Mouse (Mus musculus): ENCODE measurements around the gene Parva. TPM values are rescaled to one million over a fixed set of nuclear protein-coding genes. Genes with fewer than 3 reads are reported as not detected.
A peak's percentile ranks its signal among the peaks of the same experiment; 100 is the strongest.

Gene Parva
- total and polyA plus RNA-seq, 2 experiments from 2014 or later, result 17.6 to 19.1 TPM

DNA sequence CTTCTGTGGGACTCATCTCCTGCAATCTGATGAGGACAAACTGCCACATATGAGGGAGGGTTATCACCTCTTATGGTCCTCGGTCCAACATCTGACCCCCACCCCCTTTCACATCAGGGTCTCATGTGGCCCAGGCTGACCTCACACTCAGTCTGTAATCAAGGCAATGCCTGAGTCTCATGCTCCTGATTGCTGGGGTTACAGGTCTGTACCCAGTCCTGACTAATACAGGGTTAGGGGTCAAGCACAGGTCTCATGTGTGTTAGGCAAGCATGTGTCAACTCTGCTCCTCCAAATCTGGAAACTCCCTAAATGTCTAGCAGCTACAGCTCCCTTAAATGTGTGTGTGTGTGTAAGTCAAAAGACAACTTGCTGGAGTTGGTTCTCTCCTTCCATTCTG, 100.8 kb downstream of the Parva start:
- DNase-seq (no peak), ATAC-seq (no peak)
- no peak overlapping the region for H3K4me2 ChIP-seq (ENCODE audit: low read depth)
- H3K9ac ChIP-seq, result no peak overlapping the region
- no peak overlapping the region for H3K27ac ChIP-seq (ENCODE audit: low read depth, low read length)
- no peak for TF ChIP-seq CTCF (IDR thresholded peaks at IDR 0.05; ENCODE audit: low read depth)
- H3K36me3 ChIP-seq (ENCODE audit: insufficient read depth), result no peaks in the 10 kb centered on the region
- H3K4me1 ChIP-seq (ENCODE audit: insufficient read depth), result no peaks in the 10 kb centered on the region
- no peak overlapping the region for H3K4me3 ChIP-seq (ENCODE audit: low read depth, low read length)
- no peaks in the 10 kb centered on the region for H3K27me3 ChIP-seq (ENCODE audit: insufficient read depth, low read length)
- no peaks in the 10 kb centered on the region for H3K9me3 ChIP-seq (ENCODE audit: low read length)
- WGBS, result 100% methylated on average over 1 of the region's 1 CpGs

DNA sequence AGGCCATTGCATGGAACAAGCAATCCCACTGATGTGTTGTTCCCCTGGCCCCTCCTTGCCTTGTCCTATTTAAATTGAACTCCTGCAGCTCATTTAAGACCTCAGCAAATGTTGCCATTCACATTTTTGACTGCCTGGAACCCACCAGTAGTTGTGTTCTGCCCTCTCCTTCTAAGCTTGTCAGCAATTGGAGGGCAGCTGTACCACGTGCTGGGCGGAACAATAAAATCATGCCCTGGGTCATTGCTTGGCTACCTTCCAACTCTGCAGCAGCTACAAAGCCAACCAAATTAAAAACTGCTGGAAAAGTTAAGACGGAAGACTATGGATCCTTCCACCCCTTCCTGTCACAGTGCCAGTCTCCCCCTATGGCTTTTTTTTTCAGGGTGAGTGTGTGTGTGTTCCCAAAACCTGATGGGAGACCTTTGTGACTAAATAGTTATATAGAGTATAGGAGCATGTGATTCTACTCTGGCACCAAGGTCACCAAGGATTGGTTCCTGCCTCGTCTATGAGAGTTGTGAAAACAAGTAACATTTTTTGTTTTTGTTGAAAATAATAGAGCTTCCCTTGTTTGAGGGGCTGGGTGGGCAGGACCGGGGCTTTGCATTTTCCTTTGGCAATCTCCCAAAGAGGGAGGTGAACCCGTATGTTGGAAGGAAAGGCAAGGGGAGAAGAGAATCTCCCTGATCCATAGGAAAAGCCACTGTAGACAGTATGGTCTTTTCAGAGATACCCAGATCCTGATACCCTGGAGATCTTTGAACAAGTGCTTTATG, 101.5 kb downstream of the Parva start:
- ATAC-seq, result no peak
- no peak overlapping the region for H3K4me2 ChIP-seq (ENCODE audit: low read depth)
- no peak overlapping the region for H3K9ac ChIP-seq
- H3K9me3 ChIP-seq (ENCODE audit: low read length), result no peaks in the 10 kb centered on the region
- no peaks in the 10 kb centered on the region for H3K27me3 ChIP-seq (ENCODE audit: insufficient read depth, low read length)
- no peak overlapping the region for H3K4me3 ChIP-seq (ENCODE audit: low read depth, low read length)
- WGBS, result 23% methylated on average over 6 of the region's 6 CpGs
- DNase-seq, result no peak
- no peak overlapping the region for H3K27ac ChIP-seq (ENCODE audit: low read depth, low read length)
- H3K4me1 ChIP-seq (ENCODE audit: insufficient read depth), result no peaks in the 10 kb centered on the region
- TF ChIP-seq CTCF (IDR thresholded peaks at IDR 0.05; ENCODE audit: low read depth), result no peak
- H3K36me3 ChIP-seq (ENCODE audit: insufficient read depth), result no peaks in the 10 kb centered on the region

DNA sequence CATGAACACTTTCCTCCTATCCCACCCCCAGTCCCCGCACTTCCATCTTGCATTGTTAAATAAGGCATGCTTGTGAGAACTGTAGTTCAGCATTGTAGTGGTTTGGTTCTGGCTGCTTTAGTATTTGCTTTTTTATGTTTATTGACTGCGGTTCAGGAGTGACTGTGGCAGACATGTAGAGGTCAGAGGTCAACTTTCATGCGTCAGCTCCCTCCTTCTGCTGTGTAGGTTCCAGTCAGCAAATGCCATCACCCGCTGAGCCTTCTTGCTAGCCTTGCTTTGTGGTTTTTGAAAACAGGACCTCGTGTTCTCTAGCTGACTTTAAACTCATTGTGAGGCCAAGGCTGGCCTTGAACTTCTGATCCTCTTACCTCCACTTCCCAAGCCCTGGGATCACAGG, 103.6 kb downstream of the Parva start:
- no peaks in the 10 kb centered on the region for H3K27me3 ChIP-seq (ENCODE audit: insufficient read depth, low read length)
- no peaks in the 10 kb centered on the region for H3K9me3 ChIP-seq (ENCODE audit: low read length)
- H3K27ac ChIP-seq (ENCODE audit: low read depth, low read length), result no peak overlapping the region
- ATAC-seq (no peak), DNase-seq (no peak)
- H3K4me2 ChIP-seq (ENCODE audit: low read depth), result no peak overlapping the region
- H3K9ac ChIP-seq, result no peak overlapping the region
- no peak for TF ChIP-seq CTCF (IDR thresholded peaks at IDR 0.05; ENCODE audit: low read depth)
- H3K4me3 ChIP-seq (ENCODE audit: low read depth, low read length), result no peak overlapping the region
- WGBS, result 78% methylated on average over 5 of the region's 5 CpGs
- H3K4me1 ChIP-seq (ENCODE audit: insufficient read depth), result peaks cover 4% of the 10 kb centered on the region; the same call in 1 of the 2 replicates
- no peaks in the 10 kb centered on the region for H3K36me3 ChIP-seq (ENCODE audit: insufficient read depth)

DNA sequence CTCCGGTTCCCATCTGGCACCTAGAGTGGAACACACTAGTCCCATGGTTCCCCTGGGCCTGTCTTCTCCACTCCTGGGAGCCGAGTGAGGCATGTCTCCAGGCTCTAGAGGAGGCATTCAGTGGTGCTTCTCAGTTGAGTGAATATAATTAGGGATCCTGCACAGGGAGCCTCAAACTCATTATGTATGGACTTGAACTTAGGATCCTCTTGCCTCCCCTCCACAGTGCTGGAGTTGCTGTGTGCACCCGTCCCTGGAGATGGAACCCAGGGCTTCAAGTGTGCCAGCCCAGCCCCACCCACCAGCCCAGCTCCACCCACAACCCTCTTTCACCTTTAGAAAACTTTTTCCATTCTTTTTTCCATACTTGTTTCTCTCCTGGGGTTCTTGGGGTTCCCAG, 106.8 kb downstream of the Parva start:
- H3K9ac ChIP-seq, result no peak overlapping the region
- ATAC-seq (no peak), DNase-seq (no peak)
- H3K27me3 ChIP-seq (ENCODE audit: insufficient read depth, low read length), result no peaks in the 10 kb centered on the region
- no peaks in the 10 kb centered on the region for H3K36me3 ChIP-seq (ENCODE audit: insufficient read depth)
- no peak overlapping the region for H3K4me2 ChIP-seq (ENCODE audit: low read depth)
- WGBS, result 66% methylated on average over 3 of the region's 3 CpGs
- TF ChIP-seq CTCF (IDR thresholded peaks at IDR 0.05; ENCODE audit: low read depth), result no peak
- no peaks in the 10 kb centered on the region for H3K9me3 ChIP-seq (ENCODE audit: low read length)
- H3K4me3 ChIP-seq (ENCODE audit: low read depth, low read length), result no peak overlapping the region
- no peak overlapping the region for H3K27ac ChIP-seq (ENCODE audit: low read depth, low read length)
- H3K4me1 ChIP-seq (ENCODE audit: insufficient read depth), result peaks cover 4% of the 10 kb centered on the region; the same call in 1 of the 2 replicates

DNA sequence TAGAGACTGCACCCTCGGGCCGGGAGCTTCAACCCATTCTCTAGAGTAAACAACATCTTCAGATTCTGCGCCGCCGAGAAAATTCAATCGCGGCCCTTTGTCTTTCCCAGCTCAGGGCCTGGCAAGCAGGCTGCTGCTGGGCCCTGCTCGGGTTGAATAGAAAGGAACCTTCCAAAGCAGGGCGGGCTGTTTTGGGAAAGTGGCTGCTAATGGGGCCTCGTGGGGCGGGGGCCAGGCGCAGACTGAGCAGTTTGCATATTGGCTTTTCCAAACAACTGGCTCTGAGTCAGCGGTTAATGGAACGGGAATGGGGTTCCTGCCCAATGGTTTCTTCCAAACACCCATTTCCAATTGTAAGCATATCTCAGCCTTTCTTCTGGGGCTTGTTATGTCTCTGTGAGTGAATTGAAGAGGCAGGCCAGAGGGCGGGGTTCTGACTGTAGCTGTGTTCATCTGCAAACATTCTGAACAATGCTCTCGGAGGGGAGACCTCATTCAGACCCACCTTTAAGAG, 108.2 kb downstream of the Parva start:
- 6% methylated on average over 16 of the region's 16 CpGs for WGBS
- DNase-seq (peak; percentile 80), ATAC-seq (peak; percentile 97)
- no peak overlapping the region for H3K4me2 ChIP-seq (ENCODE audit: low read depth)
- H3K9me3 ChIP-seq (ENCODE audit: low read length), result no peaks in the 10 kb centered on the region
- no peak overlapping the region for H3K4me3 ChIP-seq (ENCODE audit: low read depth, low read length)
- peaks cover 4% of the 10 kb centered on the region; the same call in 1 of the 2 replicates for H3K4me1 ChIP-seq (ENCODE audit: insufficient read depth)
- H3K27ac ChIP-seq (ENCODE audit: low read depth, low read length), result peak overlapping the region; percentile 64
- no peaks in the 10 kb centered on the region for H3K36me3 ChIP-seq (ENCODE audit: insufficient read depth)
- H3K27me3 ChIP-seq (ENCODE audit: insufficient read depth, low read length), result no peaks in the 10 kb centered on the region
- TF ChIP-seq CTCF (IDR thresholded peaks at IDR 0.05; ENCODE audit: low read depth), result no peak
- peak overlapping the region; percentile 31; the same call in 1 of the 2 replicates for H3K9ac ChIP-seq

DNA sequence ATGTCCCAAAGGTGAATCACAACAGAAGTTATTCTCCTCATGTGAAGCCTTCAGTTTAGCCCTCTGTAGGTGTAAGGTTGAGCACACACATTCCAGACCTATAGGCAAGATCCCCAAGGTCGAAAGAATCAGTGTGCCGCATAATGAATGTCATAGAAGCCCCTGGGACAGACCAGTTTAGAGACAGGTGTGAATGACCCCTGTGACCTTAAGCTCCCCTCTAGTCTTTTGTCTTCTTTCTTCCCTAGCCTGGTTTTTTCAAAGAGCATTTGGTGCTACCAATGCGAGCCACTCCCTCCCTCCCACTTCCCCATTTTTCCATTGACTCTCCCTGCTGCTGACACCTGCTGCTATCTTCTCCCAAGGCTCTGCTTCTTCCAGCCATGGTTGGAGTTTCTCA, 121.8 kb downstream of the Parva start:
- Histone ChIP-seq H3K27me3 (ENCODE audit: insufficient read depth, low read length) (no peaks in the 10 kb centered on the region), H3K4me3 (ENCODE audit: low read depth, low read length) (no peak overlapping the region), H3K9me3 (ENCODE audit: low read length) (no peaks in the 10 kb centered on the region), H3K27ac (ENCODE audit: low read depth, low read length) (no peak overlapping the region), H3K36me3 (ENCODE audit: insufficient read depth) (no peaks in the 10 kb centered on the region), H3K4me1 (ENCODE audit: insufficient read depth) (no peaks in the 10 kb centered on the region), H3K4me2 (ENCODE audit: low read depth) (no peak overlapping the region), H3K9ac (no peak overlapping the region)
- DNase-seq (no peak), ATAC-seq (no peak)
- 85% methylated on average over 3 of the region's 3 CpGs for WGBS
- no peak for TF ChIP-seq CTCF (IDR thresholded peaks at IDR 0.05; ENCODE audit: low read depth)

DNA sequence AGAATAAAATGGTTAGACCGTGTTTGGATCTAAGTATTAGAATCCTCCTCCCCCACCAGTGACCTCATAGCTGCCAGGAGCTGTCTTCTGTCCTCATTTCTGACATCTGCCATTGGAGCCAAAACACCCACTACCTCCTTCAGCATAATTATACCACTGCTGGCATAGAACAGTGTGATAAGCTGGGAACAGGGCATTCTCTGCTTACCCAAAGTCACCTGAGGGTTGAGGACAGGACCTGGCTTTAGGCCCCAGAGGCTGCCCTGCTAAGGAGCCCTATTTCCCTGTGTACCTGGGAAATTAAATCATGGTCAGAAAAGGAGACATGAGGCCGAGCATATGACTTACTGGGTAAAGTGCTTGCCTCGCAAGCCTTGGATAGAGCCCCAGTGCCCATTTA, 134.2 kb downstream of the Parva start:
- H3K9me3 ChIP-seq (ENCODE audit: low read length), result no peaks in the 10 kb centered on the region
- H3K27ac ChIP-seq (ENCODE audit: low read depth, low read length), result no peak overlapping the region
- H3K36me3 ChIP-seq (ENCODE audit: insufficient read depth), result no peaks in the 10 kb centered on the region
- DNase-seq (no peak), ATAC-seq (no peak)
- H3K4me3 ChIP-seq (ENCODE audit: low read depth, low read length), result no peak overlapping the region
- 92% methylated on average over 3 of the region's 3 CpGs for WGBS
- no peaks in the 10 kb centered on the region for H3K27me3 ChIP-seq (ENCODE audit: insufficient read depth, low read length)
- H3K4me1 ChIP-seq (ENCODE audit: insufficient read depth), result no peaks in the 10 kb centered on the region
- no peak overlapping the region for H3K9ac ChIP-seq
- no peak overlapping the region for H3K4me2 ChIP-seq (ENCODE audit: low read depth)
- no peak for TF ChIP-seq CTCF (IDR thresholded peaks at IDR 0.05; ENCODE audit: low read depth)

Data from forebrain, postnatal 0 days (tissue).